Mouse (Mus musculus) kidney, postnatal 14 days (tissue): Measurements from ENCODE around the gene Cul7.

Experiments used
- DNase-seq: peaks from one replicate; pipeline ENCODE4 v3.0.0; 2022; ENCODE audit warnings: mixed read lengths

The Cul7 gene

DNA sequence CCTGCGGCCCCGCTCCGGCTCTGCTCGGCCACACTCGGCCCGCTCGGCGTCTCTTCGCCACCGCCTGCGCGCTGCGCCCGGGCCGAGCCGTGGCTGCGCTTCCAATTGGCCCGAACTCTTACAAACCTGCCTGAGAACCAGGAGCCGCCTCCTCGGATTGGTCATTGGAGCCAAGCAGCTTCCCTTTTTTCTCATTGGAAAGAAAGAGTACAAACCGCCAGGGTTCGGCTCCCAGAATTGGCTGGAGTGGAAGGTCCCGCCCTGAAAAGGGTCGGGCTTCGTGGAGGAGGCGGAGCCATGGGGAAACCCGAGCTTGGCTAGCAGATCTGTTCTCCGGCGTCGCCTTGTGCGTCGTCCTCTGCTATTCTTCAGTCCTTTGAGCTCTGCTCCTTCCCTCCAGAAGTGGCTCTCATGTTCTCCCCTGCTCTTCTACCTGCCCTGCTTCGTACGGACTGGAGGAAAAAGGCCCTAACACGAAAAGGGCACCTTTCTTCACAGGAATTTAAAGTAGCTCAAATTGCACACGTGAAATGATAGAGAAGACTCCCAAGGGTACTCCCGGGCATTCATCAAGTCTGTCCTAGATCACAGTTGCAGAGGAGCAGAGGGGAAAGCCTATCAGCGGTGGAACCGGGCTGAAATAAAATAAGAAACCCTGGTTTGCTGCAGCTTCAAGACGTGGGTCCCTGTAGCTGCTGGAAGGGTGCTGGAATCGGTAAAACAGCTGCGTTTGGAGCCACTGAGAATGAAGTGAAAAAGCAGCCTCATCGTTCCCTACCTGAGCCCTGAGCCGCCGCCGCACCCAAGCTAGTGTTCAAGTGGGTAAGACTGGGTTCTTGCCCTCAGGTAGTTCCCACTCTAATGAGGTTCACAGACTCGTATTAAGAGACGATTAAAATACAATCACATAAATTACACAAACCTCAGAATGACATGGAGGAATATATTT, 55.0 kb downstream of the Cul7 start, which contains the start of gene Ppp2r5d:
Ppp2r5d (minus strand) TSS at position 225 of the 949 bp plus-strand sequence.
- peak; percentile 97 for DNase-seq

DNA sequence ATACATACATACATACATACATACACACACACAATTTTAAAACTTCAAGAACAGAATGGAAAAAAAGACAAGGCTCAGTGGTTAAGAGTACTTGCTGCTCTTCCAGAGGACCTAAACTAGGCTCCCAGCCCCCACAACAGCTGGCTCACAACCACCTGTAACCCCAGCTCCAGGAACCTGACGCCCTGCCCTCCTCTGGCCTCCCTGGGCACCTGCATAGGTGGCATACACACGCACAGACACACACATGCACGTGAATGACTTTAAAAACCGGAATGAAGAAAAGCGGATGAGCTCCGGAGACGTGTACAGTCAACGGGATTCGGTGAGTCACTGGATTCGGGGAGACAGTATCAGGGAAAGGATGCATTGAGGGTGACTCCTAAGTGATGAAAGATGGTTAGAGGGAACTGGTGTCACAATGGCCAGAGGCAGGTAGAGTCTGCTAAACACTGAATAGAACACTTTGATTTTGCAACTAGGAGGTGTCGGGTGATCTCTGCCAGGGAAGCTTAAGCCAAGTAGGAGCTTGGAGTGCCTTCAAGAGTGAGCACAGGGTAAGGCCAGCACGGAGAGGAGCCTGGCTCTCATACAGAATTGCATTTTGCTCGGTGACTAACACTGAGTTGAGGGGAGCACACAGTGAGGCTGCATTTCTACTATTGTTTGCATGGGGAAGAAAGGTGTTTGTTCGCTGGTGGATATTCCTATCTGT, 56.4 kb downstream of the Cul7 start:
- no peak for DNase-seq

DNA sequence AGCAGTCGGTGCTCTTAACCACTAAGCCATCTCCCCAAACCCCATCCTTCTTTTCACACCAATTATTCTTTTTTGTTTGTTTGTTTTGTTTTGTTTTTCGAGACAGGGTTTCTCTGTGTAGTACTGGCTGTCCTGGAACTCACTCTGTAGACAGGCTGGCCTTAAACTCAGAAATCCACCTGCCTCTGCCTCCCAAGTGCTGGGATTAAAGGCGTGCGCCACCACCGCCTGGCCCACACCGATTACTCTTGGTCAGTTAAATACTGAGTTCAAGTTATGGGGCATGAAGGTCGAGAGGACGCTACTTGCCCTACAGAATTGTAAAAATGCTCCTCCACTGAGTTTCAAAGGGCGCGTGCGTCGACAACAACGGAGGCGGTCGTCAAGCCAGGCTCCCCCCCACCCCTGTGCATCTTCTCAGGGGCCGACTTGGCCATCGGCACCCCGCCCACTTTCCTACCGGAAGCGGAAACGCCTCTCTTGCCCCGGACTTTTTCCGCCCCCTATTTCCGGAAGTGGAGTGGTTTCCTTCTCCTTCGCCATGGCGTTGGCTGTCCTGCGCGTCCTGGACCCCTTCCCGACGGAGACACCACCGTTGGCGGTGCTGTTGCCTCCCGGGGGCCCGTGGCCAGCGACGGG, 60.9 kb downstream of the Cul7 start, which contains the start of gene Pex6:
Pex6 (plus strand) TSS at position 505 of the 639 bp plus-strand sequence.
- peak; percentile 96 for DNase-seq

GRCm38 (mm10) chr17:46711612-46712271, 61.6 kb downstream of the Cul7 start:
- DNase-seq: peak; percentile 65

- no peak for DNase-seq
Measured at GRCm38 (mm10) chr17:46712442-46712841, 62.3 kb downstream of the Cul7 start.

GRCm38 (mm10) chr17:46713849-46714248, 63.7 kb downstream of the Cul7 start:
- DNase-seq: no peak
